Mouse (Mus musculus) hindbrain, embryonic 11.5 days (tissue): ENCODE data around the gene Prrt4. TPM values are rescaled to one million over a fixed set of nuclear protein-coding genes. Genes with fewer than 3 reads are reported as not detected.

Source experiments
- ATAC-seq: fragments of 200-750 bp; cut with Nextera tagmentation; 2 replicates; pipeline ENCODE4 v1.8.0; 2017; ENCODE audit warnings: mild to moderate bottlenecking, moderate TSS enrichment, moderate library complexity; ENCODE audit not compliant: low FRiP score
- DNase-seq: peaks from one replicate; pipeline ENCODE4 v3.0.0-alpha.2; 2015; ENCODE audit warnings: low spot score
- H3K27ac ChIP-seq: fragments of 300-500 bp; sonication (generic); 2 replicates; pipeline ENCODE4 v1.5.1; 2014; ENCODE audit warnings: mild to moderate bottlenecking, low read depth, low read length
- H3K27me3 ChIP-seq: fragments of 300-500 bp; sonication (generic); 2 replicates; pipeline ENCODE4 v1.6.1; 2014; ENCODE audit warnings: mild to moderate bottlenecking, low read length, moderate library complexity, mixed read lengths; ENCODE audit not compliant: control insufficient read depth, insufficient read depth
- H3K36me3 ChIP-seq: fragments of 300-500 bp; sonication (generic); 2 replicates; pipeline ENCODE4 v1.6.1; 2014; ENCODE audit warnings: mild to moderate bottlenecking, low read length, moderate library complexity, mixed read lengths; ENCODE audit not compliant: control insufficient read depth, insufficient read depth
- H3K4me1 ChIP-seq: fragments of 300-500 bp; sonication (generic); replicated peaks from 2 replicates; pipeline ENCODE4 v1.6.1; 2014; ENCODE audit warnings: low read length, mixed read lengths; ENCODE audit not compliant: control insufficient read depth, insufficient read depth
- H3K4me2 ChIP-seq: fragments of 300-500 bp; sonication (generic); replicated peaks from 2 replicates; pipeline ENCODE4 v1.6.1; 2014; ENCODE audit warnings: mild to moderate bottlenecking, low read depth, low read length
- H3K4me3 ChIP-seq: fragments of 300-500 bp; sonication (generic); 2 replicates; pipeline ENCODE4 v1.5.1; 2014; ENCODE audit warnings: low read depth, low read length
- H3K9ac ChIP-seq: fragments of 300-500 bp; sonication (generic); 2 replicates; pipeline ENCODE4 v1.6.1; 2014; ENCODE audit warnings: low read depth, low read length
- H3K9me3 ChIP-seq: fragments of 300-500 bp; sonication (generic); 2 replicates; pipeline ENCODE4 v1.6.1; 2016; ENCODE audit warnings: low read length; ENCODE audit not compliant: control insufficient read depth
- WGBS: fragments of 180-500 bp; shearing (Covaris S2); extraction: QIAGEN DNeasy Blood & Tissue Kit; methylation state at CpG from one replicate; pipeline ENCODE4 v1.1.7; 2014; 5-methylcytosine and 5-hydroxymethylcytosine counted together
- polyA plus RNA-seq: library from polyadenylated mRNA; unstranded; fragments of >200 nt; fragmentation: Nextera tagmentation; extraction: Ambion mirVana; gene quantifications from 2 replicates; pipeline ENCODE4 v1.2.1, GENCODE M21; 2014

Prrt4 gene
- polyA plus RNA-seq, 1 experiment from 2014 or later, result 0.60 TPM

DNA sequence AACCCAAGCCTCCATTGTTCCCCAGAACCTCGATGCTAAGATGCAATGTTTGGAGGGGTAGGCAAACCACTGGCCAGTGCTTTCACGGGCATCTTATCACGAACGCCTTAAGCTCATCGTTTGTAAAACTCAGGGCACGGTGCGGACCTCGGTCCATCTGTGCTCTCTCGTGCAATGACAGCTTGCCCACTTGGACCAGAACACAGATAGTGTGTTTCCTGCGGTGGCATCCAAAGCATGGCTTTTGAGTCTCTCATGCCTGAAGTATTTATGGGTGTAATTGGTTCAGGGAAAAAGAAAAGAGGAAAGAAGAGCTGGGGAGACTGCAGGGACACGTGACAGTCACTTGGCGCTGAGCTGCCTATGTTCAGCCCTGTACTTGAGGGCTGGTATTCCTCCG is 59.4 kb downstream of the Prrt4 start:
- ATAC-seq (no peak), DNase-seq (no peak)
- Histone ChIP-seq H3K9me3 (no peaks in the 10 kb centered on the region), H3K27me3 (no peaks in the 10 kb centered on the region), H3K4me1 (no peaks in the 10 kb centered on the region), H3K27ac (no peak overlapping the region), H3K9ac (no peak overlapping the region), H3K4me2 (no peak overlapping the region), H3K36me3 (no peaks in the 10 kb centered on the region), H3K4me3 (no peak overlapping the region)
- WGBS, result 90% methylated on average over 13 of the region's 13 CpGs

Other genes with a start within 250 kb of the Prrt4 start
- gene Lep, start 119.4 kb downstream of the Prrt4 start, polyA plus RNA-seq, result not detected in 2 replicates
- gene Rbm28, start 14.6 kb downstream of the Prrt4 start, polyA plus RNA-seq, result 68.1 and 69.0 TPM in 2 replicates
- 34.5 and 39.4 TPM in 2 replicates for gene Impdh1, start 36.8 kb upstream of the Prrt4 start, polyA plus RNA-seq
- 35.9 and 37.8 TPM in 2 replicates for gene Hilpda, start 92.9 kb upstream of the Prrt4 start, polyA plus RNA-seq
- gene Fam71f2, start 100.0 kb upstream of the Prrt4 start, polyA plus RNA-seq, result 1.0 TPM in 1 of 2 replicates, not detected in the other
- not detected in 2 replicates for gene Fam71f1, start 139.6 kb upstream of the Prrt4 start, polyA plus RNA-seq
- 260 and 285 TPM in 2 replicates for gene Calu, start 168.5 kb upstream of the Prrt4 start, polyA plus RNA-seq
- 0.10 and 0.31 TPM in 2 replicates for gene Opn1sw, start 208.9 kb upstream of the Prrt4 start, polyA plus RNA-seq
- gene Ccdc136, start 216.7 kb upstream of the Prrt4 start, polyA plus RNA-seq, result 25.4 and 27.0 TPM in 2 replicates